Mouse (Mus musculus) lung, adult 10 weeks (tissue): Measurements from ENCODE around the gene C2cd4a. TPM values are rescaled to one million over a fixed set of nuclear protein-coding genes. Genes with fewer than 3 reads are reported as not detected.

Experiments used
- polyA plus RNA-seq: library from polyadenylated mRNA; stranded (reverse); fragments of 350-450 nt; fragmentation: Illumina TruSeq; extraction: RNeasy Lipid Tissue Mini Kit (QIAGEN cat#74804); gene quantifications from one replicate; pipeline ENCODE4 v1.2.3, GENCODE M21; 2014; ENCODE audit warnings: low read depth, low replicate concordance; ENCODE audit not compliant: insufficient read depth

Gene C2cd4a
- not detected for polyA plus RNA-seq

GRCm38 (mm10) chr9:67832046-67832605 is at the start of gene C2cd4a:
Gene C2cd4a, minus strand, starts transcription at chr9:67832330.

GRCm38 (mm10) chr9:67839981-67840859 is 8.1 kb upstream of the C2cd4a start, which contains the start of gene Vps13c:
Gene Vps13c, plus strand, starts transcription at chr9:67840396.

Other genes with a start within 250 kb of the C2cd4a start
- 3.7 TPM for gene C2cd4b, start 72.9 kb downstream of the C2cd4a start, polyA plus RNA-seq
- gene Vps13c, start 8.1 kb upstream of the C2cd4a start, polyA plus RNA-seq: 6.9 TPM